Comparison of ENCODE assay signal across 8 mouse cellular contexts in the genomic region with DNA sequence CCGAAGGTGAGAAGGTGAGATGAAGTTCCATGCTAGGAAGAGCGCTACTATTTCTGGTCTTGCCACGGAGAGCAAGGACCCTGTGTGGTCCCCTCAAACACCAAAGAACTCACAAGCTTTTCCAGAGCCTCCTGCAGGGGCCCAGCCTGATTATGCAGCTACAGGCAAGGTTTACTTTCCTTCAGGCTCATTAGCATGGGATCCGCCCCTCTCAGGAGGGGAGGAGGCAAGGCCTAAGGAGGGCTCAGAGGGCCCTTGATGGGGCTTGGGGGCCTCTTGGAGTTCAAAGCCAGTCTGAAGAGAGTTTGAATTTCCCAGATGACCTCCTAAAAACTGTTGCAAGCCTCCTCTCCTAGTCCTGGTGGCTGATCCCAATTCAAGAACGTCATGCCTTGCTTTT.
DNase-seq lines count a peak whose midpoint lies in the region; ATAC-seq lines count a peak whose summit lies in the region.

No protein-coding gene starts in this region.

- 15% methylated on average over 5 of the region's 5 CpGs for WGBS in heart, embryonic 12.5 days
- WGBS in forebrain, embryonic 11.5 days = 5% methylated on average over 5 of the region's 5 CpGs

- H3K27ac ChIP-seq in heart, embryonic 12.5 days (ENCODE audit: poor library complexity, severe bottlenecking) = peak overlapping the region; percentile 87
- H3K27ac ChIP-seq in forebrain, embryonic 11.5 days (ENCODE audit: low read depth, low read length) = no peak overlapping the region

- H3K27me3 ChIP-seq in heart, embryonic 12.5 days (replicated peaks) = peaks cover 12% of the 10 kb centered on the region
- H3K27me3 ChIP-seq in forebrain, embryonic 11.5 days (ENCODE audit: control insufficient read depth, insufficient read depth, low read length) = no peaks in the 10 kb centered on the region

- peak overlapping the region; percentile 63; the same call in 1 of the 2 replicates for H3K9ac ChIP-seq in heart, embryonic 12.5 days
- 0 out of 2 replicates have a peak overlapping the region, but pooled peaks have one; percentile 3 for H3K9ac ChIP-seq in forebrain, embryonic 11.5 days (ENCODE audit: low read length)

- peak overlapping the region; percentile 25 for H3K4me2 ChIP-seq in heart, embryonic 12.5 days
- no peak overlapping the region; the same call in 1 of the 2 replicates for H3K4me2 ChIP-seq in forebrain, embryonic 11.5 days (ENCODE audit: low read depth, low read length, severe bottlenecking)

- H3K9me3 ChIP-seq in heart, embryonic 12.5 days (replicated peaks) = no peaks in the 10 kb centered on the region
- no peaks in the 10 kb centered on the region for H3K9me3 ChIP-seq in forebrain, embryonic 11.5 days (ENCODE audit: control insufficient read depth, low read length)

- no peaks in the 10 kb centered on the region for H3K36me3 ChIP-seq in heart, embryonic 12.5 days
- no peaks in the 10 kb centered on the region for H3K36me3 ChIP-seq in forebrain, embryonic 11.5 days (ENCODE audit: control insufficient read depth, insufficient read depth, low read length)

- H3K4me3 ChIP-seq in heart, embryonic 12.5 days = no peak overlapping the region
- H3K4me3 ChIP-seq in forebrain, embryonic 11.5 days (ENCODE audit: low read depth, low read length) = no peak overlapping the region

- intact Hi-C loops in heart, postnatal 14 days (cut with DNase I) = loop anchor here (10.0 kb wide), 1 partner anchor 154 kb away; no protein-coding TSS in a partner anchor
- intact Hi-C loops in left cerebral cortex, postnatal 14 days (cut with DNase I) = loop anchor here (5.0 kb wide), 1 partner anchor 71 kb away; no protein-coding TSS in a partner anchor

- no peak for DNase-seq in heart, postnatal 14 days
- peak; percentile 11 for DNase-seq in ES-CJ7 (ENCODE audit: low read depth, low spot score)
- peak; percentile 70 for DNase-seq in forebrain, embryonic 11.5 days (ENCODE audit: low spot score)
- no peak for DNase-seq in left cerebral cortex, postnatal 14 days (ENCODE audit: low spot score in 2 of 2)
- no peak for DNase-seq in urinary bladder, postnatal 25 days (ENCODE audit: low spot score)
- DNase-seq in yolk sac, embryonic 10.5 days (ENCODE audit: low spot score) = no peak

- ATAC-seq in heart, embryonic 12.5 days (ENCODE audit: insufficient number of reproducible peaks, low FRiP score) = no peak
- peak; percentile 35; the same call in 1 of the 2 replicates for ATAC-seq in forebrain, embryonic 11.5 days (replicated peaks; ENCODE audit: low FRiP score)
- ATAC-seq in megakaryocyte-erythroid progenitor cell, adult 5-6 weeks (replicated peaks; ENCODE audit: low FRiP score, low TSS enrichment, poor library complexity, severe bottlenecking) = 0 out of 2 replicates have a peak, but pooled peaks have one; percentile 39

- H3K4me1 ChIP-seq in heart, embryonic 12.5 days (replicated peaks) = peaks cover 80% of the 10 kb centered on the region
- peaks cover 22% of the 10 kb centered on the region for H3K4me1 ChIP-seq in forebrain, embryonic 11.5 days (replicated peaks; ENCODE audit: control insufficient read depth, insufficient read depth, low read length)

Comparison
In these comparisons a context has a peak if more than half of its experiments do, and no peak if none do; other contexts are left out.
1. DNase-seq: peak in ES-CJ7 (single experiment) and forebrain, embryonic 11.5 days (single experiment); none in heart, postnatal 14 days (0 of 2), left cerebral cortex, postnatal 14 days (0 of 2), urinary bladder, postnatal 25 days (single experiment) and yolk sac, embryonic 10.5 days (single experiment).